Mouse (Mus musculus) MEL (cell line): Measurements from ENCODE around the gene Atp6v1e2. TPM values are rescaled to one million over a fixed set of nuclear protein-coding genes. Genes with fewer than 3 reads are reported as not detected.

Experiments
- DNase-seq: peaks from one replicate; pipeline ENCODE4 v3.0.0; 2011; ENCODE audit warnings: low read depth, low spot score
- H3K27ac ChIP-seq: 2 replicates; pipeline ENCODE4 v1.5.1; 2012; ENCODE audit warnings: low read depth, mild to moderate bottlenecking, control low read depth, low read length, moderate library complexity; ENCODE audit not compliant: control insufficient read depth
- H3K27me3 ChIP-seq, 2 experiments: fragments of 150-350 bp in 1 of 2; sonication (generic) in 1 of 2; 2 replicates each; pipeline ENCODE4 v1.6.1; 2012; ENCODE audit warnings: low read length in 2 of 2, mild to moderate bottlenecking in 2 of 2, improper control_type of control experiment in 1 of 2, moderate library complexity in 1 of 2; ENCODE audit not compliant: insufficient read depth in 2 of 2, control insufficient read depth in 1 of 2
- H3K36me3 ChIP-seq, 2 experiments: 2 replicates each; pipeline ENCODE4 v1.6.1; 2012 to 2014; ENCODE audit warnings: low read length in 2 of 2, improper control_type of control experiment in 1 of 2, inconsistent platforms in 1 of 2, mild to moderate bottlenecking in 1 of 2; ENCODE audit not compliant: insufficient read depth in 2 of 2, control insufficient read depth in 1 of 2
- H3K4me1 ChIP-seq, 2 experiments: fragments of 150-350 bp in 1 of 2; sonication (generic) in 1 of 2; 2 replicates each; pipeline ENCODE4 v1.6.1; 2012; ENCODE audit warnings: low read length in 2 of 2, improper control_type of control experiment in 1 of 2, mild to moderate bottlenecking in 1 of 2; ENCODE audit not compliant: insufficient read depth in 2 of 2, control insufficient read depth in 1 of 2
- H3K4me3 ChIP-seq, 2 experiments: fragments of 150-350 bp in 1 of 2; sonication (generic) in 1 of 2; 2 replicates each; pipeline ENCODE4 v1.5.1; 2012; ENCODE audit warnings: low read depth in 2 of 2, low read length in 2 of 2, mild to moderate bottlenecking in 2 of 2, moderate library complexity in 2 of 2, control low read depth in 1 of 2, improper control_type of control experiment in 1 of 2; ENCODE audit not compliant: control insufficient read depth in 1 of 2, insufficient read depth in 1 of 2
- H3K79me2 ChIP-seq: 2 replicates; pipeline ENCODE4 v1.6.1; 2012; ENCODE audit warnings: mild to moderate bottlenecking, low read length, moderate library complexity; ENCODE audit not compliant: control insufficient read depth, poor library complexity, insufficient read depth
- H3K9ac ChIP-seq: 2 replicates; pipeline ENCODE4 v1.6.1; 2012; ENCODE audit warnings: low read depth, mild to moderate bottlenecking, control low read depth, low read length, moderate library complexity; ENCODE audit not compliant: control insufficient read depth, poor library complexity, severe bottlenecking
- H3K9me3 ChIP-seq: fragments of 150-350 bp; sonication (generic); replicated peaks from 2 replicates; pipeline ENCODE4 v1.6.1; 2012; ENCODE audit warnings: mild to moderate bottlenecking, low read length, improper control_type of control experiment, moderate library complexity; ENCODE audit not compliant: insufficient read depth
- CTCF ChIP-seq, 3 experiments: IDR thresholded peaks in 2 of 3; conservative IDR thresholded peaks in 1 of 3; 2 replicates each; pipeline ENCODE4 v1.5.1; 2011 to 2012; ENCODE audit warnings: low read length in 3 of 3, low read depth in 2 of 3, mild to moderate bottlenecking in 2 of 3, improper control_type of control experiment in 1 of 3, inconsistent platforms in 1 of 3, mixed read lengths in 1 of 3, moderate library complexity in 1 of 3; ENCODE audit not compliant: control insufficient read depth in 1 of 3, insufficient read depth in 1 of 3, poor library complexity in 1 of 3, severe bottlenecking in 1 of 3
- E2F4 ChIP-seq: IDR thresholded peaks from 2 replicates; pipeline ENCODE4 v1.6.1; 2011; ENCODE audit warnings: low read depth, low read length, improper control_type of control experiment, borderline replicate concordance
- EP300 ChIP-seq, 2 experiments: IDR thresholded peaks; 2 replicates each; pipeline ENCODE4 v1.6.1; 2011; ENCODE audit warnings: improper control_type of control experiment in 2 of 2, low read length in 2 of 2, low read depth in 1 of 2, mild to moderate bottlenecking in 1 of 2
- ETS1 ChIP-seq: IDR thresholded peaks from 2 replicates; pipeline ENCODE4 v1.6.1; 2012; ENCODE audit warnings: low read depth, mild to moderate bottlenecking, inconsistent platforms, low read length, improper control_type of control experiment, moderate library complexity
- GABPA ChIP-seq: IDR thresholded peaks from 2 replicates; pipeline ENCODE4 v1.6.1; 2012; ENCODE audit warnings: low read depth, mild to moderate bottlenecking, inconsistent platforms, low read length, improper control_type of control experiment, moderate library complexity
- KAT2A ChIP-seq: conservative IDR thresholded peaks from 2 replicates; pipeline ENCODE4 v1.6.1; 2012; ENCODE audit warnings: low read depth, low read length, improper control_type of control experiment, inconsistent platforms
- MAX ChIP-seq: IDR thresholded peaks from 2 replicates; pipeline ENCODE4 v1.6.1; 2011; ENCODE audit warnings: low read length, improper control_type of control experiment
- MEF2A ChIP-seq: IDR thresholded peaks from 2 replicates; pipeline ENCODE4 v1.6.1; 2014; ENCODE audit warnings: low read depth, mild to moderate bottlenecking, inconsistent platforms, low read length, improper control_type of control experiment; ENCODE audit not compliant: poor library complexity, insufficient replicate concordance, severe bottlenecking; ENCODE audit errors: extremely low read depth
- MYB ChIP-seq: IDR thresholded peaks from 2 replicates; pipeline ENCODE4 v1.6.1; 2011; ENCODE audit warnings: mild to moderate bottlenecking, low read depth, low read length, improper control_type of control experiment
- NRF1 ChIP-seq: IDR thresholded peaks from 2 replicates; pipeline ENCODE4 v1.6.1; 2014; ENCODE audit warnings: low read depth, mild to moderate bottlenecking, inconsistent platforms, low read length, improper control_type of control experiment, moderate library complexity; ENCODE audit not compliant: poor library complexity, insufficient read depth, severe bottlenecking
- RCOR1 ChIP-seq: IDR thresholded peaks from 2 replicates; pipeline ENCODE4 v1.6.1; 2012; ENCODE audit warnings: low read depth, mild to moderate bottlenecking, inconsistent platforms, low read length, improper control_type of control experiment
- SMC3 ChIP-seq: IDR thresholded peaks from 2 replicates; pipeline ENCODE4 v1.6.1; 2011; ENCODE audit warnings: low read depth, low read length, improper control_type of control experiment
- TBP ChIP-seq: IDR thresholded peaks from 2 replicates; pipeline ENCODE4 v1.8.0; 2011; ENCODE audit warnings: low read depth, low read length, improper control_type of control experiment
- TCF12 ChIP-seq: IDR thresholded peaks from 2 replicates; pipeline ENCODE4 v1.6.1; 2014; ENCODE audit warnings: low read depth, mild to moderate bottlenecking, inconsistent platforms, low read length, improper control_type of control experiment, moderate library complexity
- ZC3H11A ChIP-seq: IDR thresholded peaks from 2 replicates; pipeline ENCODE4 v1.6.1; 2012; ENCODE audit warnings: low read depth, mild to moderate bottlenecking, inconsistent platforms, low read length, improper control_type of control experiment
- ZMIZ1 ChIP-seq: IDR thresholded peaks from 2 replicates; pipeline ENCODE4 v1.6.1; 2012; ENCODE audit warnings: low read depth, mild to moderate bottlenecking, inconsistent platforms, low read length, improper control_type of control experiment, moderate library complexity
- ZNF384 ChIP-seq: IDR thresholded peaks from 2 replicates; pipeline ENCODE4 v1.6.1; 2012; ENCODE audit warnings: low read depth, mild to moderate bottlenecking, inconsistent platforms, low read length, improper control_type of control experiment
- polyA plus RNA-seq, 2 experiments: library from polyadenylated mRNA; stranded (reverse) in 1 of 2; unstranded in 1 of 2; fragments of >175 nt in 1 of 2; fragments of >200 nt in 1 of 2; gene quantifications; 2 replicates each; pipeline versions ENCODE4 v1.2.1 to v1.2.4; 2012; ENCODE audit warnings: low replicate concordance in 2 of 2, low read depth in 1 of 2; ENCODE audit not compliant: insufficient read length in 2 of 2, insufficient read depth in 1 of 2, missing spikeins in 1 of 2
- total RNA-seq: library from RNA; depleted of rRNA; stranded (reverse); fragments of 300-350 nt; gene quantifications from 2 replicates; pipeline ENCODE4 v1.2.3, GENCODE M21; 2012

Atp6v1e2 gene
- total and polyA plus RNA-seq, 3 experiments, result not detected

DNA sequence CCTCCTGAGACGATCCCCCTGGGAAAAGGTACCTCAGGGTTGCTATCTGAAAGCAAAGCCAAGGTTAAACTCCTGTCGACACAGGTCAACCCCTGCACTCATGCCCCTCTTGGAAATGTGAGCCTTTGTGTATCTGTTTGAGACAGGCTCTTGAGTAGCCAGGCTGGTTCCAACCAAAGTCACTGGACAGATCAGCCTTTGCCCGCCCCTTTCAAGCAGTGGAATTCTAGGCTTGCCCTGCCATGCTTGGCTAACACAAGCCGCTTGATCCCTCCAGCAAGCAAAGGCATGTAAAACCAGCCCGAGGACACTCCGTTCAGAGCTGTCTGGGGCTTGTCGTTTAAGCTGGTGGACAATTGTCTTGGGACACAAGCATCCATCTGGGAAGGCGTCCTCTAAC lies 39.4 kb downstream of the Atp6v1e2 start:
- no peak for DNase-seq
- no peak for TF ChIP-seq MYB
- no peak for TF ChIP-seq ETS1
- no peak for TF ChIP-seq GABPA
- TF ChIP-seq TCF12, result no peak
- TF ChIP-seq NRF1, result no peak
- no peak for TF ChIP-seq MAX
- TF ChIP-seq SMC3, result no peak
- TF ChIP-seq TBP, result no peak
- no peak for TF ChIP-seq EP300 (IDR thresholded peaks at IDR 0.05; ENCODE audit: low read depth in 1 of 2, low read length in 2 of 2)
- no peak for TF ChIP-seq KAT2A
- TF ChIP-seq ZC3H11A, result no peak
- no peak for TF ChIP-seq ZMIZ1
- H3K27me3 ChIP-seq, result no peaks in the 10 kb centered on the region

DNA sequence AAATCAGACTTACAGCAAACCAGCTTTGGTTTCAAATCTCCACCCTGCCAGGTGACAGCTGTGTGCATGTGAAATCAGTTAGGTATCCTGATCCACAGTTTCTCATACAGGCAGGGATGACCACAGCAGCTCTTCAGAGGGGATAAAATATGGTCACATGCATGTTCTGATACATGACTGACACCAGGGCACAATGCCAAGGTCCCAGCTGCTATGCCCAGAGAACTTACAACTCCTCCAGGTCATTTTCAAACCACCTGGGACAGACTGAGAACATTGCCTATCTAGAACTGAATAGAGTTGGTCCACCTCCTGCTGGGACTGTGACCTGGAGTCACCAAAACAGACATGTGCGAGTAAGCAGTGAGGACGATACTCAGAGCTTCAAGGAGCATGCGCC lies 40.6 kb downstream of the Atp6v1e2 start:
- no peaks in the 10 kb centered on the region for H3K79me2 ChIP-seq
- no peak overlapping the region for H3K27ac ChIP-seq
- no peak overlapping the region for H3K9ac ChIP-seq
- H3K4me1 ChIP-seq, result peaks cover 0 to 4% of the 10 kb centered on the region in 2 experiments; a peak in 2 of 4 replicates
- no peaks in the 10 kb centered on the region for H3K27me3 ChIP-seq
- TF ChIP-seq MAX, result no peak
- TF ChIP-seq TCF12, result no peak
- no peak for TF ChIP-seq ZNF384
- no peak for TF ChIP-seq E2F4
- no peak for TF ChIP-seq ZMIZ1
- no peak for TF ChIP-seq CTCF (IDR thresholded peaks at IDR 0.05 in 2 of 3, conservative IDR thresholded peaks at IDR 0.05 in 1 of 3; ENCODE audit: control insufficient read depth in 1 of 3, insufficient read depth in 1 of 3, low read depth in 2 of 3, low read length in 3 of 3, poor library complexity in 1 of 3, severe bottlenecking in 1 of 3)
- no peak for TF ChIP-seq RCOR1
- no peak for TF ChIP-seq MEF2A
- no peak overlapping the region for H3K4me3 ChIP-seq
- DNase-seq, result no peak
- no peaks in the 10 kb centered on the region for H3K36me3 ChIP-seq
- H3K9me3 ChIP-seq, result no peaks in the 10 kb centered on the region

More for the DNA sequence above, 39.4 kb downstream of the Atp6v1e2 start:
- H3K9ac ChIP-seq, result no peak overlapping the region
- H3K79me2 ChIP-seq, result no peaks in the 10 kb centered on the region
- no peaks in the 10 kb centered on the region for H3K9me3 ChIP-seq
- peaks cover 0 to 4% of the 10 kb centered on the region in 2 experiments; a peak in 2 of 4 replicates for H3K36me3 ChIP-seq
- H3K4me1 ChIP-seq, result peaks cover 0 to 4% of the 10 kb centered on the region in 2 experiments; a peak in 2 of 4 replicates
- H3K4me3 ChIP-seq, result no peak overlapping the region
- H3K27ac ChIP-seq, result no peak overlapping the region
